19 mouse cellular contexts compared by ENCODE assay signal in genomic region chr2:11202841-11203240, GRCm38 (mm10). TPM values are rescaled to one million over a fixed set of nuclear protein-coding genes. Genes with fewer than 3 reads are reported as not detected.
DNase-seq lines count a peak whose midpoint lies in the region; ATAC-seq and TF ChIP-seq lines count a peak whose summit lies in the region.
"Had no signal": no experiment of that assay in that cellular context is flagged by ENCODE, and none has a peak within 500 bp of the region (broad histone marks: within the 10 kb centered on the region; RNA-seq: fewer than 3 reads in every experiment).

No protein-coding gene starts in this region.

- no peak overlapping the region for H3K4me2 ChIP-seq in liver, embryonic 11.5 days
- H3K4me2 ChIP-seq: limb, embryonic 12.5 days had no signal

- DNase-seq in liver, embryonic 11.5 days (ENCODE audit: low spot score), result peak; percentile 29
- no peak for DNase-seq in liver
- DNase-seq in thymus, adult 2 months, result no peak
- DNase-seq in thymus, postnatal 14 days, result no peak
- DNase-seq in kidney, postnatal 25 days, result no peak
- no peak for DNase-seq in embryo, embryonic 9.5 days (ENCODE audit: extremely low spot score)
- DNase-seq: adrenal gland, postnatal 14 days; cerebellum, adult 9-11 months; gastrocnemius, postnatal 10 days; kidney, postnatal 36 days had no signal

- H3K9ac ChIP-seq in liver, embryonic 11.5 days (ENCODE audit: low read depth, low read length), result no peak overlapping the region
- H3K9ac ChIP-seq: limb, embryonic 12.5 days; liver, embryonic 14.5 days had no signal

- peaks cover 13% of the 10 kb centered on the region for H3K4me1 ChIP-seq in liver, embryonic 11.5 days (replicated peaks; ENCODE audit: control insufficient read depth, insufficient read depth, low read length)
- peaks cover 43% of the 10 kb centered on the region for H3K4me1 ChIP-seq in thymus, adult 2 months (replicated peaks; ENCODE audit: control insufficient read depth, insufficient read depth, low read length)
- H3K4me1 ChIP-seq in bone marrow, adult 2 months (ENCODE audit: control insufficient read depth, insufficient read depth, low read length), result peaks cover 3% of the 10 kb centered on the region; the same call in 1 of the 2 replicates
- H3K4me1 ChIP-seq: heart, embryonic 10.5 days; hindbrain, embryonic 10.5 days; limb, embryonic 12.5 days had no signal

- H3K27me3 ChIP-seq in liver, embryonic 11.5 days (replicated peaks; ENCODE audit: control insufficient read depth, insufficient read depth, low read length), result no peaks in the 10 kb centered on the region
- no peaks in the 10 kb centered on the region for H3K27me3 ChIP-seq in thymus, adult 2 months (ENCODE audit: control insufficient read depth, insufficient read depth, low read length)
- H3K27me3 ChIP-seq: limb, embryonic 12.5 days had no signal

- TF ChIP-seq CTCF in thymus, adult 2 months (IDR thresholded peaks at IDR 0.05; ENCODE audit: borderline replicate concordance, control insufficient read depth, extremely low read depth, insufficient read depth, low read length, poor library complexity), result no peak
- no peak for TF ChIP-seq CTCF in bone marrow, adult 2 months (IDR thresholded peaks at IDR 0.05; ENCODE audit: control insufficient read depth, insufficient read depth, low read length)

- H3K9me3 ChIP-seq in liver, embryonic 11.5 days (ENCODE audit: control insufficient read depth, low read length), result no peaks in the 10 kb centered on the region
- H3K9me3 ChIP-seq: heart, embryonic 10.5 days; hindbrain, embryonic 10.5 days; limb, embryonic 12.5 days had no signal

- ATAC-seq in liver, embryonic 11.5 days (replicated peaks; ENCODE audit: low FRiP score), result no peak
- ATAC-seq: forebrain, embryonic 14.5 days; hindbrain, embryonic 16.5 days; intestine, postnatal 0 days had no signal

- 75% methylated on average over 11 of the region's 11 CpGs for WGBS in liver, embryonic 11.5 days
- WGBS in thymus, adult 2 months, result 88% methylated on average over 11 of the region's 11 CpGs
- 78% methylated on average over 11 of the region's 11 CpGs for WGBS in bone marrow, adult 2 months

- no peak for TF ChIP-seq POLR2A in thymus, adult 2 months (IDR thresholded peaks at IDR 0.05; ENCODE audit: control insufficient read depth, extremely low read depth, insufficient read depth, low read length, poor library complexity)
- TF ChIP-seq POLR2A in bone marrow, adult 2 months (IDR thresholded peaks at IDR 0.05; ENCODE audit: borderline replicate concordance, control insufficient read depth, low read depth, low read length), result no peak

- H3K27ac ChIP-seq in liver, embryonic 11.5 days (ENCODE audit: low read depth, low read length), result no peak overlapping the region
- H3K27ac ChIP-seq in thymus, adult 2 months (ENCODE audit: control insufficient read depth, insufficient read depth, low read length), result peak overlapping the region; percentile 73
- peak overlapping the region; percentile 35; the same call in 1 of the 2 replicates for H3K27ac ChIP-seq in bone marrow, adult 2 months (ENCODE audit: control insufficient read depth, insufficient read depth, low read depth, low read length, poor library complexity)
- H3K27ac ChIP-seq: heart, embryonic 10.5 days; hindbrain, embryonic 10.5 days; limb, embryonic 12.5 days; liver, embryonic 14.5 days; macrophage had no signal

- H3K4me3 ChIP-seq in liver, embryonic 11.5 days (ENCODE audit: low read depth, low read length), result no peak overlapping the region
- H3K4me3 ChIP-seq in thymus, adult 2 months (ENCODE audit: control insufficient read depth, insufficient read depth, low read length), result no peak overlapping the region
- H3K4me3 ChIP-seq in bone marrow, adult 2 months (replicated peaks; ENCODE audit: control insufficient read depth, low read depth, low read length), result no peak overlapping the region
- H3K4me3 ChIP-seq: heart, embryonic 10.5 days; hindbrain, embryonic 10.5 days; limb, embryonic 12.5 days had no signal

- no peaks in the 10 kb centered on the region for H3K36me3 ChIP-seq in liver, embryonic 11.5 days (ENCODE audit: control insufficient read depth, insufficient read depth, low read length)
- no peaks in the 10 kb centered on the region for H3K36me3 ChIP-seq in thymus, adult 2 months (ENCODE audit: control insufficient read depth, insufficient read depth, low read length)
- H3K36me3 ChIP-seq: heart, embryonic 10.5 days; hindbrain, embryonic 10.5 days; limb, embryonic 12.5 days had no signal

RNA-seq across cellular contexts. Expression of gene Prkcq, which starts 30.9 kb away (rescaled TPM):
- 11.9 and 13.0 TPM in 2 replicates for polyA plus RNA-seq in liver, embryonic 11.5 days (2014; fragmentation: Nextera tagmentation; extraction: Ambion mirVana)
- 48.4 and 48.5 TPM in 2 replicates for polyA plus RNA-seq in thymus, adult 2 months (2012; rRNA removed)
- polyA plus RNA-seq in bone marrow, adult 2 months (2011; ENCODE audit: insufficient read depth, insufficient read length, low replicate concordance, missing spikeins), result 12.8 and 25.8 TPM in 2 replicates
